Mouse (Mus musculus) lung, embryonic 14.5 days (tissue): ENCODE results near the gene Ddx58. TPM values are rescaled to one million over a fixed set of nuclear protein-coding genes. Genes with fewer than 3 reads are reported as not detected.

Experiments
- ATAC-seq: fragments of 200-750 bp; cut with Nextera tagmentation; 2 replicates; pipeline ENCODE4 v1.8.0; 2017; ENCODE audit warnings: mild to moderate bottlenecking, moderate TSS enrichment, moderate library complexity; ENCODE audit not compliant: insufficient read depth
- DNase-seq: peaks from one replicate; pipeline ENCODE4 v3.0.0-alpha.2; 2015
- H3K27ac ChIP-seq: fragments of 300-500 bp; sonication (generic); 2 replicates; pipeline ENCODE4 v1.5.1; 2014; ENCODE audit warnings: low read depth, mild to moderate bottlenecking, moderate library complexity
- H3K27me3 ChIP-seq: fragments of 300-500 bp; sonication (generic); 2 replicates; pipeline ENCODE4 v1.6.1; 2014; ENCODE audit warnings: low read length, control low read depth; ENCODE audit not compliant: insufficient read depth
- H3K36me3 ChIP-seq: fragments of 300-500 bp; sonication (generic); 2 replicates; pipeline ENCODE4 v1.6.1; 2014; ENCODE audit warnings: control low read depth; ENCODE audit not compliant: insufficient read depth
- H3K4me1 ChIP-seq: fragments of 300-500 bp; sonication (generic); 2 replicates; pipeline ENCODE4 v1.6.1; 2014; ENCODE audit warnings: antibody characterized with exemption, control low read depth; ENCODE audit not compliant: insufficient read depth
- H3K4me2 ChIP-seq: fragments of 300-500 bp; sonication (generic); 2 replicates; pipeline ENCODE4 v1.6.1; 2014; ENCODE audit warnings: mild to moderate bottlenecking
- H3K4me3 ChIP-seq: fragments of 300-500 bp; sonication (generic); 2 replicates; pipeline ENCODE4 v1.5.1; 2014; ENCODE audit warnings: low read depth, low read length
- H3K9ac ChIP-seq: fragments of 300-500 bp; sonication (generic); 2 replicates; pipeline ENCODE4 v1.6.1; 2014
- H3K9me3 ChIP-seq: fragments of 300-500 bp; sonication (generic); 2 replicates; pipeline ENCODE4 v1.6.1; 2016; ENCODE audit warnings: low read depth, low read length, control low read depth
- CTCF ChIP-seq: IDR thresholded peaks from 2 replicates; pipeline ENCODE4 v1.5.1; 2016; ENCODE audit warnings: antibody characterized with exemption, low read depth
- WGBS: fragments of 180-500 bp; shearing (Covaris S2); extraction: QIAGEN DNeasy Blood & Tissue Kit; methylation state at CpG from one replicate; pipeline ENCODE4 v1.1.7; 2014; 5-methylcytosine and 5-hydroxymethylcytosine counted together
- polyA plus RNA-seq: library from polyadenylated mRNA; unstranded; fragments of >200 nt; fragmentation: Nextera tagmentation; extraction: Ambion mirVana; gene quantifications from 2 replicates; pipeline ENCODE4 v1.2.1, GENCODE M21; 2014

Gene Ddx58
- 7.6 and 9.2 TPM in 2 replicates for polyA plus RNA-seq

DNA sequence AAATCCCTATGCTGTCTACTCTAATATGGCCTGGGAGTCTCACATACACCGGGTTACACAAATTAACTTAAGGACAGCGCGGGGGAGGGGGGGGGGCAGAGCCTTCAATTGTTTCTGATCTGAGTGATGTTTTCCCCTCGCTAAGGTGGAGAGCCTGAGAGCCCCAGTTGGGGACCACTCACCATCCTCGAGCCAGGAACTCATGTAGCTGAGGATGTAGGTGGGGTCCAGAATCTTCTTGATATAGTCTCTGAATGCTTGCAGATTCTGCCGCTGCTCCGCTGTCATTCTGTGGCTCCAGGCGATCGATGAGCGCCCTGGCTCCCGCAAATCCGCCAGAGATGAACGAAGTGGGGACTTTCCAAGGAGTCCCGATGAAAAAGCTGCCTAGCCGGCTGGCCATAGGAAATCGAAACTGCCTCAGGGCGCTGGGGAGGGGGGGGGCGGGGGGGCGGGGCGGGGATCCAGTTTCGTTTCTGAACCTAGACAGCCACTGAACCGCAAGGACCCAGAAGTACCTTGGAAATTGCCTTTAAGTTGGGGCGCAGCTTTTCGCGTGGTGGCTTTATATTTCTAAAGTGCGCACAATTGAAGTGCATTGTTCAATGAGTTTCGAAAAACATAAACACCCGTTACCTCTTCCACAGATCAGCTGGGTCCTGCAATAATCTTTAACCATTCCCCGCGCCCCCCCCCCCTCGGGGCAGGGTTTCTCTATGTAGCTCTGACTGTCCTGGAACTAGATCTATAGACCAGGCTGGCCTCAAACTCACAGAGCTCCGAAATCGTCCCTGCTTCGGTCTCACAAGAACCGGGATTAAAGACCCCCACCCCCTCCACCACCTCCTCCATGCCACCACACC is at the start of gene Ddx58:
Gene Ddx58, minus strand, starts transcription at position 420 of the 863 bp plus-strand sequence.
- Histone ChIP-seq H3K4me2 (peak within 1 kb of the TSS; percentile 86), H3K9me3 (no peaks in the 10 kb centered on the region), H3K4me1 (no peaks in the 10 kb centered on the region), H3K27ac (peak within 1 kb of the TSS; percentile 67), H3K4me3 (peak within 1 kb of the TSS; percentile 58), H3K27me3 (no peaks in the 10 kb centered on the region), H3K9ac (peak within 1 kb of the TSS; percentile 64), H3K36me3 (0 out of 2 replicates have a peak, but pooled peaks cover 3% of the 10 kb centered on the region)
- DNase-seq = peak; percentile 52
- TF ChIP-seq CTCF = no peak
- 4% methylated on average over 33 of the region's 35 CpGs for WGBS
- peak; percentile 83 for ATAC-seq

DNA sequence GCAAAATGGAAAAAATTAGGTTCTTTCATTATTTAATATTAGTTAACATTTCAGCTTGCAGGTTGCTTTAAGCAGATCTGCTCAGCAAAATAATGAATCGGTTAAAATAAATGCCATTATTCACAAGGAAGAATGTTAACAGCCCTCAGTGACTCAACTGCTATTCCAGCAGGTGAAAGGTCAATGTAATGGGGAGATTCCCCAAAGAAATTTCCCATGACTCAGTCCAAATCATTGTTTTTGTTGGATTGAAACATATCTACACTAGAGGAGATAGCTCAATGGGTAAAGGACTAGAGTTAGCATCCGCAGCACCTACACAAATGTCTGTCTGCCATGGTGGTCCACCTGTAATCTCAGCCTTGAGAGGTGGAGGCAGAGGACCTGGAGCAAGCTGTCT is 49.4 kb upstream of the Ddx58 start:
- no peak for TF ChIP-seq CTCF
- ATAC-seq = no peak
- H3K27ac ChIP-seq = no peak overlapping the region
- no peaks in the 10 kb centered on the region for H3K36me3 ChIP-seq
- no peak overlapping the region for H3K4me2 ChIP-seq
- no peak overlapping the region for H3K4me3 ChIP-seq
- no peaks in the 10 kb centered on the region for H3K27me3 ChIP-seq
- no peaks in the 10 kb centered on the region for H3K4me1 ChIP-seq
- H3K9ac ChIP-seq = no peak overlapping the region
- DNase-seq = no peak
- whole genome bisulfite sequencing = 80% methylated on average over 2 of the region's 2 CpGs
- H3K9me3 ChIP-seq = no peaks in the 10 kb centered on the region

DNA sequence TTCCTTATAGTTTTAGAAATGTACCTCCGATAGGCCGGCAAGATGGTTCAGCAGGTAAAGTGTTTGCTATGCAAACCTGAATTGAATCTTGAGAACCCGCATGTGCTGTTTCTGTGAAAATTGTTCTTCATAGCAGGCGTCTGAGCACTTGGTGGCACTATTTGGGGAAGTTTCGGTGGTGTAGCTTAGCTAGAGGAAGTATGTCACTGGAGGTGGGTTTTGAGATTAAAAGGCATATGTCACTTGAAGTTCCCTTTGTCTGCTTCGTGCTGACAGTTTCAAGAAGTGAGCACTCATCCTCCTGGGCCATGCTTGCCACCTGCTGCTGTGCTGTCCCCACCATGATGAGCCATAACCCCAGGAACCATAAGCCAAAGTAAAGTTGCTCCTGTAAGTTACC is 47.8 kb upstream of the Ddx58 start:
- Histone ChIP-seq H3K4me3 (no peak overlapping the region), H3K9ac (no peak overlapping the region), H3K27ac (no peak overlapping the region), H3K27me3 (no peaks in the 10 kb centered on the region), H3K36me3 (no peaks in the 10 kb centered on the region), H3K4me2 (no peak overlapping the region), H3K4me1 (no peaks in the 10 kb centered on the region), H3K9me3 (no peaks in the 10 kb centered on the region)
- TF ChIP-seq CTCF = no peak
- ATAC-seq = no peak
- WGBS = 61% methylated on average over 6 of the region's 6 CpGs
- no peak for DNase-seq

DNA sequence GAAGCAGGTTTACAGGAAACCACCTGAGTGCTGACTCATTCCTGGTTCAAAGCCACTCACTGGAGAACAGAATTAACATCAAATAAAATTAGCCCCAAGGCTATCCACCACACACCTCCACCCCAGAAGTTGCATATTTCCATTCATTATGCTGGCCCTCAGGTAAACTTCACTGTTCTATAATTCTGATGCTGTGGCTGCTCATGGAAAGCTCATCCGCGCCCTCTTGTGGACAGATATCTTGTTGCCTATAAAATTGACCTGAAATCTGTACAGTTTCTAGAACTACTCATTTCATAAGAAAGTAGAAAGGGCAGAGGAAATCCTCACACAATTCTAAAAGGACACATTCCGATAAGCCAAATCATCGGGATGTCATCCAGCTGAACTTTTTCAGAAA is 46.0 kb upstream of the Ddx58 start:
- peak; percentile 89 for DNase-seq
- Histone ChIP-seq H3K9me3 (no peaks in the 10 kb centered on the region), H3K4me3 (no peak overlapping the region), H3K27ac (no peak overlapping the region), H3K4me2 (no peak overlapping the region), H3K36me3 (no peaks in the 10 kb centered on the region), H3K4me1 (no peaks in the 10 kb centered on the region), H3K27me3 (no peaks in the 10 kb centered on the region), H3K9ac (no peak overlapping the region)
- peak; percentile 79 for TF ChIP-seq CTCF
- 16% methylated on average over 4 of the region's 4 CpGs for WGBS
- ATAC-seq = no peak

DNA sequence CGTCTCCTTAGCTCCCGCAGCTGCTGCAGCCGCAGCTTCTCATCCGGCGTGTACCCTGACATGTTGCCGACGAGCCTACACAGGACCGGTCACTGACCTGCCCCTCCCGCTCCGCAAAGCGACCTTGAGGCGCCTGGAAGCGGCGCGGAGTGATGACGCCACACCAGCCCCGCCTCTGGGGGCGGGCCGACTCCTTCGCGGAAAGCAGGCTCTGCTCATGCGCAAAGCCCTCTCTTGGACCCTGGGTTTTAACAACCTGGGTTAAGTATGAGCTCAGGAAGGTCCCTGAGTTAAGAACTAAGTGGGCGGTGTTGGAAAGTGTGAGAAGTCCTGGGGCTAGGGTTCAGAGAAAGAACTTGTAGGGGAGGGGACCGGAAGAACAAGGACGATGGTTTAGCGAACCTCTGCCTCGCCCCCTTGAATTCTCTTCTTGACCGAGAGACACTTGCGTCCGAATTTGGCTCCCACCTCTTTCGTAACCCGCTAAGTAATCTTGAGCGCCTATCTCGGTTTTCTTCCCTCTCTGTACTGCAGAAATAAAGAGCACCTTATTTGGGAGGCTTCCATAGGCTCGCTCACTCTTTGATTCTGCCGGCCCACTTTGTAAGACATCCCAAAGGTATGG is 39.8 kb upstream of the Ddx58 start, which contains the start of gene Ndufb6:
Gene Ndufb6, minus strand, starts transcription at position 146 of the 625 bp plus-strand sequence.
- Histone ChIP-seq H3K27me3 (no peaks in the 10 kb centered on the region), H3K9ac (peak within 1 kb of the TSS; percentile 84), H3K36me3 (peaks cover 14% of the 10 kb centered on the region), H3K4me3 (peak within 1 kb of the TSS; percentile 76), H3K4me2 (peak within 1 kb of the TSS; percentile 70), H3K4me1 (peaks cover 4% of the 10 kb centered on the region; the same call in 1 of the 2 replicates), H3K27ac (peak within 1 kb of the TSS; percentile 88), H3K9me3 (no peaks in the 10 kb centered on the region)
- ATAC-seq = peak; percentile 97
- TF ChIP-seq CTCF = no peak
- peak; percentile 98 for DNase-seq
- WGBS = under 1% methylated on average over 36 of the region's 36 CpGs

DNA sequence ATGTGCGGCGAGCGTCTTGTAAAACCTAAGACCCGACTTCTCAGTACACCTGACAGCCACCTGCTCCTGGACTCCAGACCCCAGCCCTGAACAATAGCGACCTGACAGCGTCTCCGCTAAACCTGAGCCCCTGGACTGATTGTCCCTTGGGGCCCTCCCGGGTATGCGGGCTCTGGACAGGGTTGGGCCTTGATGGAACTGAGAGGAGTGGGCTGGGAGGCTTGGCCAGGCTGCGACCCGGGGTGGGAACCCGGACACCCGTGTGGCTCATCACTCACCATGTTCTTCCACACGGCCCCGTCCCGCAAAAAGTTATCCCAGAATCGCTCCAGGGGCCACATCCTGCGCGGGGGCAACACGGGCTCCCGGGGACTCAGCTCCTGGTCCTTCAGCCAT is 39.2 kb upstream of the Ddx58 start:
- no peak for TF ChIP-seq CTCF
- Histone ChIP-seq H3K27me3 (no peaks in the 10 kb centered on the region), H3K4me3 (peak overlapping the region; percentile 76), H3K4me1 (peaks cover 4% of the 10 kb centered on the region; the same call in 1 of the 2 replicates), H3K36me3 (peaks cover 15% of the 10 kb centered on the region), H3K4me2 (peak overlapping the region; percentile 70), H3K9me3 (no peaks in the 10 kb centered on the region), H3K9ac (peak overlapping the region; percentile 84), H3K27ac (no peak overlapping the region; the same call in 1 of the 2 replicates)
- ATAC-seq = peak; percentile 74
- no peak for DNase-seq
- under 1% methylated on average over 21 of the region's 21 CpGs for WGBS
